Mouse (Mus musculus) heart, postnatal 0 days (tissue): ENCODE results near the gene Slc25a33. TPM values are rescaled to one million over a fixed set of nuclear protein-coding genes. Genes with fewer than 3 reads are reported as not detected.
"Not testable (repeated sequence)": the region's sequence is repeated elsewhere in the genome, so short reads cannot be mapped to it uniquely, and the experiment has no call there.

Source experiments
- ATAC-seq: fragments of 200-750 bp; cut with Nextera tagmentation; 2 replicates; pipeline ENCODE4 v1.8.0; 2017; ENCODE audit warnings: low read depth, moderate number of reproducible peaks, moderate library complexity; ENCODE audit not compliant: insufficient read depth
- DNase-seq: peaks from one replicate; pipeline ENCODE4 v3.0.0-alpha.2; 2016; ENCODE audit warnings: low spot score
- H3K27ac ChIP-seq: fragments of 300-500 bp; sonication (generic); 2 replicates; pipeline ENCODE4 v1.5.1; 2014; ENCODE audit warnings: low read depth, mild to moderate bottlenecking
- H3K27me3 ChIP-seq: fragments of 300-500 bp; sonication (generic); 2 replicates; pipeline ENCODE4 v1.6.1; 2014; ENCODE audit warnings: low read length, mixed read lengths; ENCODE audit not compliant: control insufficient read depth, insufficient read depth
- H3K36me3 ChIP-seq: fragments of 300-500 bp; sonication (generic); replicated peaks from 2 replicates; pipeline ENCODE4 v1.6.1; 2014; ENCODE audit warnings: low read length, mixed read lengths; ENCODE audit not compliant: control insufficient read depth, insufficient read depth
- H3K4me1 ChIP-seq: fragments of 300-500 bp; sonication (generic); 2 replicates; pipeline ENCODE4 v1.6.1; 2014; ENCODE audit warnings: antibody characterized with exemption; ENCODE audit not compliant: control insufficient read depth, insufficient read depth
- H3K4me2 ChIP-seq: fragments of 300-500 bp; sonication (generic); 2 replicates; pipeline ENCODE4 v1.6.1; 2014; ENCODE audit warnings: low read depth, mild to moderate bottlenecking, low read length, moderate library complexity
- H3K4me3 ChIP-seq: fragments of 300-500 bp; sonication (generic); 2 replicates; pipeline ENCODE4 v1.5.1; 2014; ENCODE audit warnings: low read depth, low read length
- H3K9ac ChIP-seq: fragments of 300-500 bp; sonication (generic); replicated peaks from 2 replicates; pipeline ENCODE4 v1.6.1; 2014; ENCODE audit warnings: low read depth, low read length, mixed read lengths
- H3K9me3 ChIP-seq: fragments of 300-500 bp; sonication (generic); replicated peaks from 2 replicates; pipeline ENCODE4 v1.6.1; 2016; ENCODE audit warnings: low read length; ENCODE audit not compliant: control insufficient read depth
- CTCF ChIP-seq: IDR thresholded peaks from 2 replicates; pipeline ENCODE4 v1.5.1; 2016; ENCODE audit warnings: antibody characterized with exemption, control low read depth, low read depth
- EP300 ChIP-seq: IDR thresholded peaks from 2 replicates; pipeline ENCODE4 v1.6.1; 2016; ENCODE audit warnings: antibody characterized with exemption, low read depth
- whole genome bisulfite sequencing: fragments of 180-500 bp; shearing (Covaris S2); extraction: QIAGEN DNeasy Blood & Tissue Kit; methylation state at CpG from one replicate; pipeline ENCODE4 v1.1.7; 2014; 5-methylcytosine and 5-hydroxymethylcytosine counted together
- polyA plus RNA-seq: library from polyadenylated mRNA; unstranded; fragments of >200 nt; fragmentation: Nextera tagmentation; extraction: Ambion mirVana; gene quantifications from 2 replicates; pipeline ENCODE4 v1.2.1, GENCODE M21; 2015
- total RNA-seq: library from RNA; depleted of rRNA; stranded (reverse); fragments of >200 nt; gene quantifications from 2 replicates; pipeline ENCODE4 v1.2.3, GENCODE M21; 2014; ENCODE audit warnings: low replicate concordance

The Slc25a33 gene
- total and polyA plus RNA-seq, 2 experiments from 2014 or later: 3.0 to 15.1 TPM

- H3K27me3 ChIP-seq: no peaks in the 10 kb centered on the region
- H3K9me3 ChIP-seq: no peaks in the 10 kb centered on the region
- 80% methylated on average over 3 of the region's 3 CpGs for WGBS
- H3K4me1 ChIP-seq: no peaks in the 10 kb centered on the region
- H3K4me3 ChIP-seq: no peak overlapping the region
- no peak overlapping the region for H3K27ac ChIP-seq
- DNase-seq: no peak
- no peak overlapping the region for H3K9ac ChIP-seq
- no peak for ATAC-seq
- no peak overlapping the region for H3K4me2 ChIP-seq
- H3K36me3 ChIP-seq: peaks cover 4% of the 10 kb centered on the region; the same call in 1 of the 2 replicates
- TF ChIP-seq CTCF: no peak
- TF ChIP-seq EP300: no peak
These were observed 21.2 kb downstream of the Slc25a33 start for GRCm38 (mm10) chr4:149752836-149753235.

- H3K4me1 ChIP-seq: no peaks in the 10 kb centered on the region
- 38% methylated on average over 17 of the region's 17 CpGs for WGBS
- no peak overlapping the region for H3K4me3 ChIP-seq
- ATAC-seq (peak; percentile 49; the same call in 1 of the 2 replicates), DNase-seq (peak; percentile 63)
- no peaks in the 10 kb centered on the region for H3K9me3 ChIP-seq
- H3K27ac ChIP-seq: no peak overlapping the region
- TF ChIP-seq EP300: no peak
- TF ChIP-seq CTCF: peak; percentile 74
- H3K27me3 ChIP-seq: no peaks in the 10 kb centered on the region
- no peak overlapping the region for H3K9ac ChIP-seq
- peaks cover 4% of the 10 kb centered on the region; the same call in 1 of the 2 replicates for H3K36me3 ChIP-seq
- no peak overlapping the region for H3K4me2 ChIP-seq
These were observed 21.8 kb downstream of the Slc25a33 start for GRCm38 (mm10) chr4:149752124-149752799.

- no peak overlapping the region for H3K4me2 ChIP-seq
- WGBS: 47% methylated on average over 5 of the region's 5 CpGs
- H3K27ac ChIP-seq: no peak overlapping the region
- no peaks in the 10 kb centered on the region for H3K4me1 ChIP-seq
- ATAC-seq (no peak), DNase-seq (no peak)
- H3K9ac ChIP-seq: no peak overlapping the region
- no peaks in the 10 kb centered on the region for H3K27me3 ChIP-seq
- TF ChIP-seq CTCF: no peak
- TF ChIP-seq EP300: no peak
- H3K4me3 ChIP-seq: no peak overlapping the region
- H3K9me3 ChIP-seq: no peaks in the 10 kb centered on the region
- no peaks in the 10 kb centered on the region; the same call in 1 of the 2 replicates for H3K36me3 ChIP-seq
These were observed 23.4 kb downstream of the Slc25a33 start for GRCm38 (mm10) chr4:149750671-149751070.

GRCm38 (mm10) chr4:149749663-149750015 is 24.4 kb downstream of the Slc25a33 start:
- not testable (repeated sequence) for H3K4me3 ChIP-seq, H3K27ac ChIP-seq, ATAC-seq, H3K9me3 ChIP-seq, H3K4me1 ChIP-seq, H3K4me2 ChIP-seq, H3K36me3 ChIP-seq, DNase-seq, H3K9ac ChIP-seq, H3K27me3 ChIP-seq
- WGBS: 89% methylated on average over 3 of the region's 3 CpGs

GRCm38 (mm10) chr4:149749003-149749662 is 24.9 kb downstream of the Slc25a33 start:
- H3K27me3 ChIP-seq: no peaks in the 10 kb centered on the region
- H3K4me1 ChIP-seq: no peaks in the 10 kb centered on the region
- ATAC-seq (no peak), DNase-seq (no peak)
- H3K9ac ChIP-seq: no peak overlapping the region
- no peak overlapping the region for H3K4me3 ChIP-seq
- H3K9me3 ChIP-seq: no peaks in the 10 kb centered on the region
- TF ChIP-seq CTCF (no peak), EP300 (no peak)
- peaks cover 1% of the 10 kb centered on the region; the same call in 1 of the 2 replicates for H3K36me3 ChIP-seq
- H3K27ac ChIP-seq: no peak overlapping the region
- H3K4me2 ChIP-seq: no peak overlapping the region
- WGBS: 92% methylated on average over 18 of the region's 18 CpGs
